Mouse (Mus musculus) ES-Bruce4 (cell line): Measurements from ENCODE around the gene Parp3.

Experiments used
- EP300 ChIP-seq: IDR thresholded peaks from 2 replicates; pipeline ENCODE4 v1.6.1; 2011; ENCODE audit warnings: low read depth, low read length; ENCODE audit not compliant: insufficient read depth
- POLR2A ChIP-seq: IDR thresholded peaks from one replicate; pipeline ENCODE4 v1.8.1; 2011; ENCODE audit warnings: low read length; ENCODE audit not compliant: insufficient read depth

DNA sequence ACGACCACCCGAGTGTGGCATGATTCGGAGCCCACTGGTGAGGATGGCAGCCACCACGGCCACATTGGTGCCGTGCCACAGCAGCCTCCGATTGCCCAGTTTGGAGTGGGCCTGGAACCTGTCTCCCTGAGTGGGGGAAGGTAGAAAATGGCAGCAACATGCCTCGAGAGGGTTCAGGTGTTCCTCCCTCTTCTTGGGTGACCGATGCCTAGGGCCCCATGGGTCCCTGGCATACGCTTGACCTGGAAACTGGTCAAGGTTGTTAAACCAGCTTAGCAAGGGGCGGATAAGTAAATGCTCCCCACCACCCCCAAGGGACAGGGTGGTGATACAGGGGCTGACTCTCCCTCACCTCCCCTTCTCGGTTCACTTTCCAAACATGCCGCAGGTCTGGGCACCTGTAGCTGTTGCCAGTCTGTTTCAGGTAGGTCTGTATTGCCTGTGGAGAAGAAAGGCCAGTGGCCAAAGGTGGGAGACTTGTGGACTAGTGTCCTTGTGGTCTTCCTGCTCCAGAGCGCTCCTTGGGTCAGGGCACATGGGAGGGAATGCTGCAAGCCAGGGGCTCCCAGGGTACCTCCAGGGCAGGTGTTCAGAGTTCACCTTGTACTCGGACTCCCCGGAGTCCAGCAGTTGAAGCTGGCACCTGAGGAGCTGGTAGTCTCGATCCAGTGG, 3.5 kb downstream of the Parp3 start:
- TF ChIP-seq POLR2A, result no peak
- TF ChIP-seq EP300, result no peak
